ENCODE assay signal across 13 mouse cellular contexts in the genomic region with DNA sequence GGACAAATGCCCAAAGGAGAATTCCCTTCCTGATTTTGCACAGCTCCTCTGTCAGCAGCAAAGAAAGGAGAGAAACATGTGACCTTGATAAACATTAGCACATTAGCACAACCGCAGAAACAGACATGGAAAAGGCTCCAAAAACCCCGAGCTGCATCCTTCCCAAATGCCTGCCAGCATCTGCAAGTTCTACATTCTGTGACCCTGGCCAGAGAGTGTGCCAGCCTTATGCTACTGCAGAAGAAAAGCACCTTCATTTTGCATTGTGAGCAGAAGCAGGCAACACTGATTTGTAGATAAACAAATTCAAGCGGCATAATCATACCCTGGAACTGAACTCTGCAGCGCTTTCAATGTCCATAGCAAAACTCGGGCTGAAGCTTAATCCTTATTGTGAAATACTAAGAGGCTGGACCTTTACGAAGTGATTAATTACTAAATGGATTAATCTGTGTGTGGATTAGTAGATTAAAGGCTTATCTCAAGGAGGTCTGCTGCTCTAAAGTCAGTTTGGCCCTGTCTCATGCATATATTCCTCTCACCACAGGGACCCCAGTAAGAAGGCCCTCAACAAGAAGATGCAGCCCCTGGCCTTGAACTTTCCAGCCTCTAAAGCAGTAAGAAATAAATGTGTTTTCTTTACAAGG. TPM values are rescaled to one million over a fixed set of nuclear protein-coding genes. Genes with fewer than 3 reads are reported as not detected.
DNase-seq lines count a peak whose midpoint lies in the region; ATAC-seq and TF ChIP-seq lines count a peak whose summit lies in the region.
"Had no signal": no experiment of that assay in that cellular context is flagged by ENCODE, and none has a peak within 500 bp of the region (broad histone marks: within the 10 kb centered on the region; RNA-seq: fewer than 3 reads in every experiment).

No protein-coding gene starts in this region.

- H3K36me3 ChIP-seq in lung, embryonic 14.5 days (ENCODE audit: insufficient read depth) = no peaks in the 10 kb centered on the region
- no peaks in the 10 kb centered on the region for H3K36me3 ChIP-seq in midbrain, embryonic 14.5 days (ENCODE audit: control insufficient read depth, insufficient read depth, low read length)

- no peaks in the 10 kb centered on the region; the same call in 1 of the 2 replicates for H3K9me3 ChIP-seq in lung, embryonic 14.5 days (ENCODE audit: low read depth, low read length)
- 0 out of 2 replicates have a peak, but pooled peaks cover 2% of the 10 kb centered on the region for H3K9me3 ChIP-seq in midbrain, embryonic 14.5 days (ENCODE audit: control insufficient read depth, low read length)

- H3K27me3 ChIP-seq in lung, embryonic 14.5 days (ENCODE audit: insufficient read depth, low read length) = no peaks in the 10 kb centered on the region
- no peaks in the 10 kb centered on the region for H3K27me3 ChIP-seq in midbrain, embryonic 14.5 days (ENCODE audit: control insufficient read depth, insufficient read depth, low read length)
- H3K27me3 ChIP-seq: megakaryocyte, embryonic 14.5 days had no signal

- no peak overlapping the region for H3K9ac ChIP-seq in lung, embryonic 14.5 days
- H3K9ac ChIP-seq in midbrain, embryonic 14.5 days (replicated peaks; ENCODE audit: low read length) = no peak overlapping the region

- WGBS in lung, embryonic 14.5 days = 26% methylated on average over 6 of the region's 6 CpGs
- WGBS in midbrain, embryonic 14.5 days = 15% methylated on average over 6 of the region's 6 CpGs

- H3K4me3 ChIP-seq in lung, embryonic 14.5 days (ENCODE audit: low read depth, low read length) = no peak overlapping the region
- no peak overlapping the region for H3K4me3 ChIP-seq in midbrain, embryonic 14.5 days (replicated peaks; ENCODE audit: low read depth, low read length)
- H3K4me3 ChIP-seq: megakaryocyte, embryonic 14.5 days had no signal

- no peak for ATAC-seq in lung, embryonic 14.5 days (ENCODE audit: insufficient read depth)
- no peak for ATAC-seq in midbrain, embryonic 14.5 days (ENCODE audit: low FRiP score, low TSS enrichment)

- no peak overlapping the region for H3K27ac ChIP-seq in lung, embryonic 14.5 days (ENCODE audit: low read depth)
- H3K27ac ChIP-seq in midbrain, embryonic 14.5 days (replicated peaks; ENCODE audit: low read depth, low read length) = no peak overlapping the region

- H3K4me2 ChIP-seq in lung, embryonic 14.5 days = no peak overlapping the region
- no peak overlapping the region for H3K4me2 ChIP-seq in midbrain, embryonic 14.5 days (ENCODE audit: low read length)

- no peak for TF ChIP-seq CTCF in lung, embryonic 14.5 days (IDR thresholded peaks at IDR 0.05; ENCODE audit: low read depth)

- peak; percentile 64 for DNase-seq in heart, adult 11 months
- no peak for DNase-seq in heart, postnatal 10 days
- peak; percentile 26 for DNase-seq in lung, embryonic 14.5 days
- DNase-seq in lung, postnatal 10 days = no peak
- peak; percentile 43 for DNase-seq in midbrain, embryonic 14.5 days
- no peak for DNase-seq in embryo, embryonic 10.5 days (ENCODE audit: low spot score)
- DNase-seq in layer of hippocampus, adult 8-10 months (ENCODE audit: low spot score in 2 of 2) = no peak
- DNase-seq: B cell, adult 2 months; cerebellum, adult 18-20 months; kidney, adult 18-20 months; lung, adult 2 months; thymus, postnatal 4 days had no signal

- peaks cover 11% of the 10 kb centered on the region for H3K4me1 ChIP-seq in lung, embryonic 14.5 days (ENCODE audit: insufficient read depth)
- H3K4me1 ChIP-seq in midbrain, embryonic 14.5 days (ENCODE audit: control insufficient read depth, insufficient read depth, low read length) = peaks cover 10% of the 10 kb centered on the region

- intact Hi-C loops in heart, postnatal 10 days (cut with DNase I) = no loop called here

RNA-seq across cellular contexts. Expression of gene Suclg2, which starts 43.4 kb away (rescaled TPM):
- total RNA-seq in heart, postnatal 10 days (2021) = 100 to 1,000 TPM in 1 of 2 experiments, 10 to 100 TPM in 1; 98.0 to 106 TPM
- 76.0 and 78.5 TPM in 2 replicates for polyA plus RNA-seq in lung, embryonic 14.5 days (2014; fragmentation: Nextera tagmentation; extraction: Ambion mirVana)
- 8.8 and 15.8 TPM in 2 replicates for polyA plus RNA-seq in midbrain, embryonic 14.5 days (2014; fragmentation: Nextera tagmentation; extraction: Ambion mirVana)
- 10 to 100 TPM; 13.7 to 24.6 (median 20.3) TPM for total RNA-seq in layer of hippocampus, adult 8-10 months (2022)

Comparison
In these comparisons a context has a peak if more than half of its experiments do, and no peak if none do; other contexts are left out.
1. DNase-seq: peak in heart, adult 11 months (single experiment), lung, embryonic 14.5 days (single experiment) and midbrain, embryonic 14.5 days (single experiment); none in heart, postnatal 10 days (0 of 2), lung, postnatal 10 days (single experiment), embryo, embryonic 10.5 days (single experiment) and layer of hippocampus, adult 8-10 months (0 of 2).